Mouse (Mus musculus) liver, embryonic 15.5 days (tissue): ENCODE data around the gene Ahcyl1. TPM values are rescaled to one million over a fixed set of nuclear protein-coding genes. Genes with fewer than 3 reads are reported as not detected.

Experiments
- ATAC-seq: fragments of 200-750 bp; cut with Nextera tagmentation; 2 replicates; pipeline ENCODE4 v1.8.0; 2017; ENCODE audit warnings: moderate number of reproducible peaks, mild to moderate bottlenecking, moderate library complexity; ENCODE audit not compliant: insufficient read depth
- H3K27ac ChIP-seq: fragments of 300-500 bp; sonication (generic); replicated peaks from 2 replicates; pipeline ENCODE4 v1.5.1; 2015; ENCODE audit warnings: mild to moderate bottlenecking, inconsistent platforms
- H3K27me3 ChIP-seq: fragments of 300-500 bp; sonication (generic); 2 replicates; pipeline ENCODE4 v1.6.1; 2015; ENCODE audit warnings: mild to moderate bottlenecking, inconsistent platforms
- H3K36me3 ChIP-seq: fragments of 300-500 bp; sonication (generic); replicated peaks from 2 replicates; pipeline ENCODE4 v1.6.1; 2015; ENCODE audit warnings: moderate library complexity, mild to moderate bottlenecking, inconsistent platforms
- H3K4me1 ChIP-seq: fragments of 300-500 bp; sonication (generic); replicated peaks from 2 replicates; pipeline ENCODE4 v1.6.1; 2015; ENCODE audit warnings: inconsistent platforms
- H3K4me2 ChIP-seq: fragments of 300-500 bp; sonication (generic); 2 replicates; pipeline ENCODE4 v1.6.1; 2015; ENCODE audit warnings: moderate library complexity, mild to moderate bottlenecking, inconsistent platforms
- H3K4me3 ChIP-seq: fragments of 300-500 bp; sonication (generic); replicated peaks from 2 replicates; pipeline ENCODE4 v1.5.1; 2015; ENCODE audit warnings: mild to moderate bottlenecking, inconsistent platforms
- H3K9ac ChIP-seq: fragments of 300-500 bp; sonication (generic); 2 replicates; pipeline ENCODE4 v1.6.1; 2015; ENCODE audit warnings: moderate library complexity, mild to moderate bottlenecking, inconsistent platforms
- H3K9me3 ChIP-seq: fragments of 300-500 bp; sonication (generic); replicated peaks from 2 replicates; pipeline ENCODE4 v1.6.1; 2016; ENCODE audit warnings: inconsistent platforms
- WGBS: fragments of 180-500 bp; shearing (Covaris S2); methylation state at CpG from one replicate; pipeline ENCODE4 v1.1.7; 2015; ENCODE audit warnings: mixed read lengths; ENCODE audit not compliant: insufficient replicate concordance; 5-methylcytosine and 5-hydroxymethylcytosine counted together
- polyA plus RNA-seq: library from polyadenylated mRNA; unstranded; fragments of >200 nt; fragmentation: Nextera tagmentation; extraction: Ambion mirVana; gene quantifications from 2 replicates; pipeline ENCODE4 v1.2.1, GENCODE M21; 2015

Gene Ahcyl1
- polyA plus RNA-seq, result 26.4 and 26.9 TPM in 2 replicates

- ATAC-seq, result peak; percentile 95
- Histone ChIP-seq H3K36me3 (no peaks in the 10 kb centered on the region), H3K27me3 (no peaks in the 10 kb centered on the region), H3K27ac (peak within 1 kb of the TSS; percentile 86), H3K4me3 (peak within 1 kb of the TSS; percentile 82), H3K9me3 (no peaks in the 10 kb centered on the region), H3K9ac (peak within 1 kb of the TSS; percentile 90), H3K4me1 (peaks cover 27% of the 10 kb centered on the region), H3K4me2 (peak within 1 kb of the TSS; percentile 91)
- WGBS, result under 1% methylated on average over 93 of the region's 93 CpGs
These were observed at the start of gene Ahcyl1 for GRCm38 (mm10) chr3:107695948-107696881. Gene Ahcyl1 (minus strand): TSS chr3:107696560.

DNA sequence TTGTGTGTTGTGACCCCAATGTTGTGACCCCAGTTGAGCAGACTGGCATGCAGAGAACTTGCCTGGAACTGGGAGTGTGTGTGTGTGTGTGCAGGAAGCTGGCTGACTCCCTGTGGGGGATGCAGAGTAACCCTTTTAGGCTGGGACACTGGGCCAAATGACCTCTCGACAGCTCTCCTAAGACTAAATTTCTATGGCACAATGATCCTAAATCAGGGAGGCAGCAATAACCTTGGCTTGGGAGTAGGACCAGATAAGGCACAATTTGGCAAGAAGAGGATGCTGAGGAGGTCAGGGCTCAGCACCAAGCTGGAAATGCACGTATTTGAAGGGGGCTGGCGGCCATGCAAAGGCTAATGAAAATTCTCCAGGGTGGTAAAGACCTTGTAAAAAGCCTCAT lies 49.7 kb upstream of the Ahcyl1 start:
- Histone ChIP-seq H3K9me3 (no peaks in the 10 kb centered on the region), H3K4me3 (no peak overlapping the region), H3K4me1 (peaks cover 29% of the 10 kb centered on the region), H3K27ac (no peak overlapping the region), H3K36me3 (peaks cover 12% of the 10 kb centered on the region; the same call in 1 of the 2 replicates), H3K4me2 (no peak overlapping the region), H3K27me3 (no peaks in the 10 kb centered on the region), H3K9ac (no peak overlapping the region)
- no peak for ATAC-seq
- 69% methylated on average over 3 of the region's 3 CpGs for WGBS

DNA sequence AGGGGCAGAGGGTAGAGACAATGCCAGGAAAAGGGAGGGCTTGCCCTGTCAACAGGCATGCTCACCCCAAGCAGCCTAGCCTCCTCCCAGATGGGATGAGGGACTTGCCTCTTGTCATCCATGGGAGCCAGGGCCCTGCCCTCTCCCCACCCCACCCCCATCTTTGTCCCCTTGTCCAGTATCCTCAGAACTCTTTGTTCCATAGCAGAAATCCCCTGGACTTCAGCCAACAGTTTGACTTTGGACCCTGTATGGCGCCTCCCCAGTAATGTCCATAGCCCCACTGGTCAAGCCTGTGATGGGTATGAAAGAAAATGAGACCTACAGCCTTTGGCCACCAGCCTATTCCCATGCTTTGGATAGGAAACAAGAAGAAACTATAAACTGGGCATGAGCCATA lies 47.3 kb upstream of the Ahcyl1 start:
- Histone ChIP-seq H3K4me1 (peaks cover 23% of the 10 kb centered on the region), H3K36me3 (0 out of 2 replicates have a peak, but pooled peaks cover 6% of the 10 kb centered on the region), H3K4me3 (no peak overlapping the region), H3K9ac (no peak overlapping the region), H3K27me3 (no peaks in the 10 kb centered on the region), H3K9me3 (no peaks in the 10 kb centered on the region), H3K4me2 (no peak overlapping the region), H3K27ac (no peak overlapping the region)
- ATAC-seq, result peak; percentile 38; the same call in 1 of the 2 replicates
- WGBS, result 57% methylated on average over 1 of the region's 1 CpGs

DNA sequence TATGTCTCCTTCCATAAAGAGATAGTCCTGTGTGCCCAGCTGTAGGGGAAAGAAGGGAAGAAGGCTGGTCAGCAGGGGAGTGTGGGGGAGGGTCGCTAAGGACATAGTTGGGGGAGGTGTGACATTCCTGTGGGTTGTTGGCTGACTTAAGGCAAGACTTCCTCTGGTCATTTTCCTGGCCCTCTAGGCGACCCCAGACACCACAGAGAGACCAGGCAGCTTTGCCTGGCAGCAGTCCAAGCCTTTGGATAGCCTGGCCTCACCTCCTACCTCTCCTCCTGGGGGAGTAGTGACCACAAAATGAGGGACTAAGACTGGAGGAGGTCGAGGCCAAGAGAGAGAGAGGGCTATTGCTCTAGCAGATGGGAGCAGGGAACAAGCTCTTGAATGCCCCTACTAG lies 46.7 kb upstream of the Ahcyl1 start:
- ATAC-seq, result no peak
- 21% methylated on average over 3 of the region's 3 CpGs for WGBS
- Histone ChIP-seq H3K9ac (no peak overlapping the region), H3K27me3 (no peaks in the 10 kb centered on the region), H3K4me2 (no peak overlapping the region), H3K36me3 (0 out of 2 replicates have a peak, but pooled peaks cover 4% of the 10 kb centered on the region), H3K4me1 (peaks cover 23% of the 10 kb centered on the region), H3K9me3 (no peaks in the 10 kb centered on the region), H3K27ac (no peak overlapping the region), H3K4me3 (no peak overlapping the region)

- ATAC-seq, result no peak
- H3K27me3 ChIP-seq, result no peaks in the 10 kb centered on the region
- H3K36me3 ChIP-seq, result no peaks in the 10 kb centered on the region
- H3K4me2 ChIP-seq, result no peak overlapping the region
- H3K4me3 ChIP-seq, result no peak overlapping the region
- no peak overlapping the region for H3K27ac ChIP-seq
- peaks cover 23% of the 10 kb centered on the region for H3K4me1 ChIP-seq
- no peak overlapping the region for H3K9ac ChIP-seq
- 63% methylated on average over 10 of the region's 10 CpGs for WGBS
- no peaks in the 10 kb centered on the region for H3K9me3 ChIP-seq
These were observed 45.8 kb upstream of the Ahcyl1 start for GRCm38 (mm10) chr3:107742071-107742710.

GRCm38 (mm10) chr3:107741387-107741786 lies 45.0 kb upstream of the Ahcyl1 start:
- H3K4me2 ChIP-seq, result no peak overlapping the region
- H3K27ac ChIP-seq, result 0 out of 2 replicates have a peak overlapping the region, but pooled peaks have one; percentile 14
- H3K9me3 ChIP-seq, result no peaks in the 10 kb centered on the region
- H3K27me3 ChIP-seq, result no peaks in the 10 kb centered on the region
- ATAC-seq, result no peak
- peaks cover 23% of the 10 kb centered on the region for H3K4me1 ChIP-seq
- H3K4me3 ChIP-seq, result no peak overlapping the region
- no peaks in the 10 kb centered on the region for H3K36me3 ChIP-seq
- no peak overlapping the region for H3K9ac ChIP-seq

- Histone ChIP-seq H3K4me3 (no peak overlapping the region), H3K4me1 (peaks cover 23% of the 10 kb centered on the region)
- peak; percentile 55 for ATAC-seq
These were observed 44.3 kb upstream of the Ahcyl1 start for GRCm38 (mm10) chr3:107740578-107741207.

GRCm38 (mm10) chr3:107739966-107740365 lies 43.6 kb upstream of the Ahcyl1 start:
- H3K27ac ChIP-seq, result no peak overlapping the region
- no peak overlapping the region for H3K9ac ChIP-seq
- H3K4me2 ChIP-seq, result no peak overlapping the region
- H3K36me3 ChIP-seq, result no peaks in the 10 kb centered on the region
- peaks cover 23% of the 10 kb centered on the region for H3K4me1 ChIP-seq
- WGBS, result 65% methylated on average over 2 of the region's 2 CpGs
- no peak overlapping the region for H3K4me3 ChIP-seq
- no peak for ATAC-seq
- H3K9me3 ChIP-seq, result no peaks in the 10 kb centered on the region
- no peaks in the 10 kb centered on the region for H3K27me3 ChIP-seq

More at GRCm38 (mm10) chr3:107740578-107741207, 44.3 kb upstream of the Ahcyl1 start:
- H3K9me3 ChIP-seq, result no peaks in the 10 kb centered on the region
- H3K9ac ChIP-seq, result no peak overlapping the region
- H3K36me3 ChIP-seq, result no peaks in the 10 kb centered on the region
- H3K27me3 ChIP-seq, result no peaks in the 10 kb centered on the region
- WGBS, result 22% methylated on average over 6 of the region's 6 CpGs
- no peak overlapping the region for H3K27ac ChIP-seq
- H3K4me2 ChIP-seq, result no peak overlapping the region

GRCm38 (mm10) chr3:107739456-107739855 lies 43.1 kb upstream of the Ahcyl1 start:
- no peaks in the 10 kb centered on the region for H3K36me3 ChIP-seq
- no peaks in the 10 kb centered on the region for H3K9me3 ChIP-seq
- no peak overlapping the region for H3K27ac ChIP-seq
- WGBS, result 63% methylated on average over 3 of the region's 3 CpGs
- H3K9ac ChIP-seq, result no peak overlapping the region
- H3K27me3 ChIP-seq, result no peaks in the 10 kb centered on the region
- peaks cover 22% of the 10 kb centered on the region for H3K4me1 ChIP-seq
- no peak overlapping the region for H3K4me2 ChIP-seq
- no peak overlapping the region for H3K4me3 ChIP-seq
- ATAC-seq, result no peak

GRCm38 (mm10) chr3:107738620-107739019 lies 42.3 kb upstream of the Ahcyl1 start:
- H3K9ac ChIP-seq, result no peak overlapping the region
- H3K4me2 ChIP-seq, result no peak overlapping the region
- ATAC-seq, result no peak
- H3K4me1 ChIP-seq, result peaks cover 15% of the 10 kb centered on the region
- WGBS, result 61% methylated on average over 1 of the region's 1 CpGs
- no peaks in the 10 kb centered on the region for H3K36me3 ChIP-seq
- no peaks in the 10 kb centered on the region for H3K9me3 ChIP-seq
- H3K4me3 ChIP-seq, result no peak overlapping the region
- H3K27me3 ChIP-seq, result no peaks in the 10 kb centered on the region
- H3K27ac ChIP-seq, result no peak overlapping the region
